Mouse (Mus musculus) cortical plate, adult 2 months (tissue): Measurements from ENCODE around the gene Sema4g.

Experiments used
- CTCF ChIP-seq: fragments of 200-500 bp; IDR thresholded peaks from 2 replicates; pipeline ENCODE4 v1.5.1; 2011; ENCODE audit warnings: mild to moderate bottlenecking, control low read depth, low read length; ENCODE audit not compliant: insufficient read depth; ENCODE audit errors: extremely low read depth
- POLR2A ChIP-seq: fragments of 200-500 bp; IDR thresholded peaks from 2 replicates; pipeline ENCODE4 v1.6.1; 2011; ENCODE audit warnings: mild to moderate bottlenecking, low read length, control low read depth; ENCODE audit not compliant: insufficient read depth; ENCODE audit errors: extremely low read depth

DNA sequence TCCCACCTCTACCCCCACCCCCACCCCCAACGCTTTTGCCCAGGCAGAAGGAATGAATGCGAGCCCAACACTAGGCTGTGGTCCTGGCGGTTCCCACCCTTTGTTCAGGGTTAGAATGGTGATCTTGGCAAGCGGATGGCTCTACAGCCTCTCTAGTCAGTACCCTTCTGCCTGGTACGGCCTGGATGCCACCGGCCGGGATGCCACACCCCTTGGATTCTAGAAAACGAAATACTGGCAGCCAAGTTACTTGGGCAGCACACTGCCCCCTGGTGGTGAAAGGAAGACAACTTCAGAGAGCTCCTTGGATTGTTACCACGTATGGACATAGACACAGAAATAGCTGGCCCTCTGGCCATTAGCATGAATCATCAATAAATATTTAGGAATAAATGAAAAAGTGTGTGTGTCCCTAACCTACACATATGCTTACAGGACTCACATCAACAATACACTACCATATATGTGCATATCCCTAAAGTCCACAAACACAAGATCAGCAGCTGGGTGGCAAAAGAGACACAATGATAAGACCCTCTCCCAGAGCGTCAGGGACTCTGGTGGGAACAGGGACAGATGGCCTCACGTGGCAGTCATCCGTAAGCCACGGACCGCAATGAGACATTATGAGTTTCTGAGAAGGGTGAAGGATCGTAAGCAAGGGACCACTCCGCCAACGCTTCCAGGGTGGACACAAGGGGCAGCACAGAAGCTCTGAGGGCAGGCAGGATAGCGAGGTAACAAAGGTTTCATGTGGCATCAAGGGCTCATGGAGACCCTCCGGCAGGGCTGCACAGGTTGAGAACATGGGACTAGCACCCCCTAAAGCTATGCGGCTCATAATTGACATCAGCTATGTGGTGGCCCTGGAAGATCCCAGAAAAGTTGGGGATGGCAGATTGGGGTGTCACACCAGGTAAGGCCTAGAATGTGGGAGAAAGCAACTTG is 42.1 kb downstream of the Sema4g start:
- TF ChIP-seq POLR2A, result 0 out of 2 replicates have a peak, but pooled peaks have one; percentile 24
- TF ChIP-seq CTCF, result peak; percentile 75
